Mouse (Mus musculus) olfactory bulb, adult 2 months (tissue): ENCODE data around the gene Med31. TPM values are rescaled to one million over a fixed set of nuclear protein-coding genes. Genes with fewer than 3 reads are reported as not detected.
A peak's percentile ranks its signal among the peaks of the same experiment; 100 is the strongest.

Experiments
- H3K27ac ChIP-seq: fragments of 200-500 bp; 2 replicates; pipeline ENCODE4 v1.5.1; 2012; ENCODE audit warnings: low read depth, low read length; ENCODE audit not compliant: insufficient read depth
- H3K4me1 ChIP-seq: fragments of 200-500 bp; 2 replicates; pipeline ENCODE4 v1.6.1; 2012; ENCODE audit warnings: low read length; ENCODE audit not compliant: control insufficient read depth, insufficient read depth
- H3K4me3 ChIP-seq: fragments of 200-500 bp; 2 replicates; pipeline ENCODE4 v1.5.1; 2012; ENCODE audit warnings: mild to moderate bottlenecking, low read depth, low read length, moderate library complexity; ENCODE audit not compliant: insufficient read depth
- CTCF ChIP-seq: fragments of 200-500 bp; IDR thresholded peaks from 2 replicates; pipeline ENCODE4 v1.5.1; 2012; ENCODE audit warnings: low read depth, mild to moderate bottlenecking, low read length, moderate library complexity; ENCODE audit not compliant: insufficient read depth
- POLR2A ChIP-seq: fragments of 200-500 bp; IDR thresholded peaks from 2 replicates; pipeline ENCODE4 v1.6.1; 2012; ENCODE audit warnings: mild to moderate bottlenecking, low read depth, low read length, moderate library complexity; ENCODE audit not compliant: insufficient read depth
- WGBS: fragments of 180-500 bp; shearing (Covaris S2); methylation state at CpG from one replicate; pipeline ENCODE4 v1.1.7; 2018; 5-methylcytosine and 5-hydroxymethylcytosine counted together
- polyA plus RNA-seq: library from polyadenylated mRNA; stranded (reverse); fragments of >200 nt; gene quantifications from 2 replicates; pipeline ENCODE4 v1.2.4, GENCODE M21; 2012; ENCODE audit warnings: low replicate concordance; ENCODE audit not compliant: missing spikeins, insufficient read depth, insufficient read length

Med31 gene
- polyA plus RNA-seq = not detected in 2 replicates

DNA sequence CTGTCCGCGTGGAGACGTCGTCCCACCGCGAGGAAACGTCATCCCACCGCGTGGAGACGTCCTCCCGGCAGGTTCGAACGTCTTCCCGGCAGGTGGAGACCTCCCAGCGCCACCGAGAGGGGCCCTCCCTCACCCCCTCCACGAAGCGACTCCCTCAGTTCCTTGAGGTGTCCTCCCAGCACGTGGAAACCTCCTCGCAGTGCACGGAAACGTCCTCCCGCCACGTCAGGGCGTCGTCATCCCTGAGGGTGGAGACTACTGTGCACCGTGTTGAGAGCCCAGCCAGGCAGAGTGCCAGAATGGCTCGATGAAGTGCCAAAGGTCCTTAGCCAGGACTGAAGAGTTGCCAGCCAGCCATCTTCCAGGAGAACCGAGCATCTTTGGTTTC lies at the start of gene Med31:
TSS of gene Med31 (minus strand) at position 183 of the 388 bp plus-strand sequence.
- WGBS = under 1% methylated on average over 29 of the region's 29 CpGs
- Histone ChIP-seq H3K27ac (peak within 1 kb of the TSS; percentile 70), H3K4me1 (peaks cover 9% of the 10 kb centered on the region; the same call in 1 of the 2 replicates), H3K4me3 (peak within 1 kb of the TSS; percentile 66)
- TF ChIP-seq CTCF (no peak), POLR2A (no peak; the same call in 1 of the 2 replicates)

GRCm38 (mm10) chr11:72256441-72256840 lies 41.0 kb upstream of the Med31 start:
- Histone ChIP-seq H3K27ac (no peak overlapping the region), H3K4me1 (no peaks in the 10 kb centered on the region), H3K4me3 (no peak overlapping the region)
- TF ChIP-seq CTCF = no peak
- no peak for TF ChIP-seq POLR2A
- WGBS = 92% methylated on average over 2 of the region's 2 CpGs

DNA sequence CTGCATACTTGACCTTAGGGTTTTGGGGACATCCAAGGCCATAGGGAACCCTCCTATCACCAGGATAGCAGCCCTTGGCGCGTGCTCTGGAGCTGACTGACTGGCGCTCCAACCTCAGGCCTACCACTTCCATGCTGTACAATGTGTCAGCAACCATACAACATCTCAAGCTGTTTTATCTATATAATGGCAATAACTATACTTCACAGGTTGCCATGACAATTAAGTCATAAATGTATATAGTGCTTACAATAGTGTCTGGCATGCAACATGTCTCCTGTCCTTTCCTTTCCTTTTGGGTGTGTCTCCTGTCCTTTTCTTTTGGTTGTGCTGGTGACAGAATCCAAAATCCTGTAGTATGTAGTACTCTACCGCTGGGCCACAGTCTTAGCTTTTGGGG lies 40.2 kb upstream of the Med31 start:
- H3K4me1 ChIP-seq = no peaks in the 10 kb centered on the region
- no peak overlapping the region for H3K4me3 ChIP-seq
- no peak for TF ChIP-seq POLR2A
- no peak for TF ChIP-seq CTCF
- 94% methylated on average over 4 of the region's 4 CpGs for WGBS
- H3K27ac ChIP-seq = no peak overlapping the region

GRCm38 (mm10) chr11:72245196-72245753 lies 29.9 kb upstream of the Med31 start:
- 87% methylated on average over 8 of the region's 8 CpGs for WGBS
- Histone ChIP-seq H3K27ac (no peak overlapping the region), H3K4me1 (no peaks in the 10 kb centered on the region), H3K4me3 (no peak overlapping the region)
- TF ChIP-seq CTCF (no peak), POLR2A (no peak)

DNA sequence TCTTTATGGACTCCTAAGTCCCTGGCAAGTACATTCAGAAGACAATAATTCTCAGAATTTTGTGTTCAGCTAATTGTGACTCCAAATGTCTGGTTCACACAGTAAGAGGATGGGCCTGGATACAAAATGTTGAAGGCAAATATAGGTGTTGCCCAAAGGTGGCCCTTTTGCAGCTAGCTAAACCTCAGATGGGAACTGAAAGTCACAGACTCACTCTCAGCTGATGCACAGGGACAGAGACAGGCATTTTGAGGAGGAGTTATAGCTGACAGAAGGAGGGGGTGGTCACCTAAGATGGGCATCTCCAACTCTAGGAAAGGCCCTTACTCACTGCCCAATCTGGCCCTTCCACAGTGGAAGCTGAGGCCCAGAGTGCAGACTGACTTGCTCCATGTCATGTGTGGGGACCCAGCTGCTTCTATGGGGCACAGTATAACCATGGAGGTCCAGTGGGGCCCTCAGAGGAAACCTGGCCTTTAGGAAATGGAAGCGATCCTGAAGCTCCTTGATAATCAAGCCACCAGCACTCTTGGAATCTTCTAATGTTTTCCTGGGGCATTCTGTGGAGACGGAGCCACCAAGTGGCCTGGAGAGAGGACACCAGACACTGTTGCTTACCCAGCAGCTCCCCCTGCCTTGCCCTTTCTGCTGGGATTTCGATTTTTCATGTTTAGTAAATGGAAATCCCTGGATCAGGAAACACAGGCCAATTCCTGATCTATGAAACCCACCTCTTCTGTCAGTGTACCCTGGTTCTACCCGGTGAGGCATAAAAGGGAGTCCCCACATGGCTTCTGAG lies 24.9 kb upstream of the Med31 start:
- H3K4me1 ChIP-seq = no peaks in the 10 kb centered on the region
- no peak overlapping the region for H3K4me3 ChIP-seq
- TF ChIP-seq POLR2A = no peak
- no peak for TF ChIP-seq CTCF
- WGBS = 75% methylated on average over 4 of the region's 4 CpGs
- H3K27ac ChIP-seq = no peak overlapping the region

DNA sequence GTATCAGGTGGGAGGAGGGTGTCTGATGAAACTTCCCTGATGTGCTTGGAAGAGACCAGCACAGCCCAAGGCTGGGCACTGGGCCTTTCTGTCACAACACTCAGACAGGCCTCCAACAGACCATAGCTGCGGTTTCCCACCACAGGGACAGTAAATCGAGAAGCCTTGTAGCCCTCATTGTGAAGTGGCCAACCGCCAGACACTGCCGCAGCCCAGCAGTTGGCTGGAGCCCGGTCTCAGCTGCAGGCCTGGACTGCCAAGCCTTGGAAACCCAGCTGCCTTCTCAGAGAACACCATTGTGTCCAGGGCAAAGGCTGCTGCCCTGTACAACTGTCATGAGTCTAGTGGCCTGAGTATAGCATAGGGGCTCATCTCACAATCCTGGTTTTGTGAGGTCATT lies 18.6 kb upstream of the Med31 start:
- WGBS = 51% methylated on average over 5 of the region's 5 CpGs
- TF ChIP-seq POLR2A = no peak
- no peak for TF ChIP-seq CTCF
- H3K4me1 ChIP-seq = peaks cover 11% of the 10 kb centered on the region
- H3K4me3 ChIP-seq = no peak overlapping the region
- peak overlapping the region; percentile 58 for H3K27ac ChIP-seq

DNA sequence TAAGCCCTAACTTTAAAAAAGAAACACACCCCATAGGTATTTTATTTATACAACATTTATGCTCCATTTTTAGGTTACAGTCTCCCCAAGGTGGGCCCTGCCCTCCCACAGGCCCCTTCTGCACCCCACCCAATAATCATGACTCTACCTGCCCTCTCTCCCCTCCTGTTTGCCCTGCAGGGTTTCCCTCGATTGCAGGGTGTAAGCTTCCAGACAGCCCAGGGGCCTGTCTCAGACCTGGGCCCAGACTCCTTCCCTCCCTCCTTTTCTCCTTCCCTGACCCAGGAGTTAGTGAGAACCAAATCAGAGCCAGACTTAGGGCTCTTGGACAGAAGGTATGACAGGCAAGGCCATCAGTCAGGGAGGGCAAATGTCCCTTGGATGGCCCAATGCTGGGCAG lies 17.6 kb upstream of the Med31 start:
- WGBS = 71% methylated on average over 1 of the region's 1 CpGs
- TF ChIP-seq CTCF (no peak), POLR2A (no peak)
- H3K27ac ChIP-seq = no peak overlapping the region
- peaks cover 11% of the 10 kb centered on the region for H3K4me1 ChIP-seq
- H3K4me3 ChIP-seq = no peak overlapping the region

GRCm38 (mm10) chr11:72232068-72232467 lies 16.7 kb upstream of the Med31 start:
- TF ChIP-seq POLR2A (no peak), CTCF (no peak)
- WGBS = 91% methylated on average over 7 of the region's 7 CpGs
- H3K4me1 ChIP-seq = peaks cover 11% of the 10 kb centered on the region
- H3K27ac ChIP-seq = no peak overlapping the region
- H3K4me3 ChIP-seq = no peak overlapping the region

GRCm38 (mm10) chr11:72228513-72228912 lies 13.1 kb upstream of the Med31 start:
- Histone ChIP-seq H3K4me3 (no peak overlapping the region), H3K27ac (no peak overlapping the region), H3K4me1 (peaks cover 11% of the 10 kb centered on the region)
- WGBS = 94% methylated on average over 4 of the region's 4 CpGs
- TF ChIP-seq POLR2A (no peak), CTCF (no peak)

GRCm38 (mm10) chr11:72226901-72227300 lies 11.5 kb upstream of the Med31 start:
- TF ChIP-seq POLR2A (no peak), CTCF (no peak)
- Histone ChIP-seq H3K4me1 (peaks cover 11% of the 10 kb centered on the region), H3K27ac (no peak overlapping the region; the same call in 1 of the 2 replicates), H3K4me3 (no peak overlapping the region)
- 92% methylated on average over 6 of the region's 6 CpGs for WGBS
